Mouse (Mus musculus) heart, embryonic 14.5 days (tissue): ENCODE measurements around the gene Dpm2. TPM values are rescaled to one million over a fixed set of nuclear protein-coding genes. Genes with fewer than 3 reads are reported as not detected.

Source experiments
- ATAC-seq: fragments of 200-750 bp; cut with Nextera tagmentation; 2 replicates; pipeline ENCODE4 v1.8.0; 2017; ENCODE audit warnings: low read depth, moderate TSS enrichment; ENCODE audit not compliant: insufficient number of reproducible peaks, insufficient read depth, low FRiP score
- H3K27ac ChIP-seq, 2 experiments: fragments of 200-500 bp in 1 of 2; fragments of 300-500 bp in 1 of 2; sonication (generic) in 1 of 2; replicated peaks in 1 of 2; 2 replicates each; pipeline ENCODE4 v1.5.1; 2012 to 2014; ENCODE audit warnings: low read depth in 2 of 2, low read length in 2 of 2, control low read depth in 1 of 2, mild to moderate bottlenecking in 1 of 2, mixed read lengths in 1 of 2; ENCODE audit not compliant: control insufficient read depth in 1 of 2, insufficient read depth in 1 of 2
- H3K27me3 ChIP-seq: fragments of 300-500 bp; sonication (generic); 2 replicates; pipeline ENCODE4 v1.6.1; 2014; ENCODE audit warnings: mild to moderate bottlenecking, low read length, control low read depth; ENCODE audit not compliant: control insufficient read depth, insufficient read depth
- H3K36me3 ChIP-seq: fragments of 300-500 bp; sonication (generic); 2 replicates; pipeline ENCODE4 v1.6.1; 2014; ENCODE audit warnings: mild to moderate bottlenecking, control low read depth, low read length, mixed read lengths; ENCODE audit not compliant: control insufficient read depth, insufficient read depth
- H3K4me1 ChIP-seq, 2 experiments: fragments of 200-500 bp in 1 of 2; fragments of 300-500 bp in 1 of 2; sonication (generic) in 1 of 2; 2 replicates each; pipeline ENCODE4 v1.6.1; 2012 to 2014; ENCODE audit warnings: low read length in 2 of 2, control low read depth in 1 of 2, mixed read lengths in 1 of 2; ENCODE audit not compliant: control insufficient read depth in 2 of 2, insufficient read depth in 2 of 2
- H3K4me2 ChIP-seq: fragments of 300-500 bp; sonication (generic); 2 replicates; pipeline ENCODE4 v1.6.1; 2014; ENCODE audit warnings: mild to moderate bottlenecking, low read length
- H3K4me3 ChIP-seq, 2 experiments: fragments of 200-500 bp in 1 of 2; fragments of 300-500 bp in 1 of 2; sonication (generic) in 1 of 2; 2 replicates each; pipeline ENCODE4 v1.5.1; 2012 to 2014; ENCODE audit warnings: low read length in 2 of 2, mild to moderate bottlenecking in 2 of 2, control low read depth in 1 of 2, low read depth in 1 of 2, moderate library complexity in 1 of 2; ENCODE audit not compliant: control insufficient read depth in 1 of 2, insufficient read depth in 1 of 2
- H3K9ac ChIP-seq: fragments of 300-500 bp; sonication (generic); 2 replicates; pipeline ENCODE4 v1.6.1; 2014; ENCODE audit warnings: mild to moderate bottlenecking, low read length
- H3K9me3 ChIP-seq: fragments of 300-500 bp; sonication (generic); 2 replicates; pipeline ENCODE4 v1.6.1; 2016; ENCODE audit warnings: low read length, control low read depth; ENCODE audit not compliant: control insufficient read depth
- WGBS: fragments of 180-500 bp; shearing (Covaris S2); extraction: QIAGEN DNeasy Blood & Tissue Kit; methylation state at CpG from one replicate; pipeline ENCODE4 v1.1.7; 2014; 5-methylcytosine and 5-hydroxymethylcytosine counted together
- polyA plus RNA-seq: library from polyadenylated mRNA; unstranded; fragments of >200 nt; fragmentation: Nextera tagmentation; extraction: Ambion mirVana; gene quantifications from 2 replicates; pipeline ENCODE4 v1.2.1, GENCODE M21; 2014

Dpm2 gene
- polyA plus RNA-seq, 1 experiment from 2014 or later, result 85.0 TPM

GRCm38 (mm10) chr2:32585149-32585714, 14.6 kb downstream of the Dpm2 start:
- peaks cover 9% of the 10 kb centered on the region; the same call in 1 of the 2 replicates for H3K27me3 ChIP-seq
- H3K4me2 ChIP-seq, result no peak overlapping the region
- H3K27ac ChIP-seq, result no peak overlapping the region
- H3K4me1 ChIP-seq, result peaks cover 28 to 31% of the 10 kb centered on the region in 2 experiments
- no peak for ATAC-seq
- H3K9me3 ChIP-seq, result no peaks in the 10 kb centered on the region
- no peak overlapping the region for H3K9ac ChIP-seq
- no peak overlapping the region for H3K4me3 ChIP-seq
- WGBS, result 76% methylated on average over 7 of the region's 7 CpGs
- H3K36me3 ChIP-seq, result peaks cover 7% of the 10 kb centered on the region; the same call in 1 of the 2 replicates

GRCm38 (mm10) chr2:32586871-32587351, 16.3 kb downstream of the Dpm2 start, which contains the start of gene St6galnac4:
Gene St6galnac4 (plus strand): TSS chr2:32587095.
- Histone ChIP-seq H3K4me2 (peak within 1 kb of the TSS; percentile 89), H3K4me1 (peaks cover 28 to 29% of the 10 kb centered on the region in 2 experiments), H3K27me3 (0 out of 2 replicates have a peak, but pooled peaks cover 3% of the 10 kb centered on the region), H3K27ac (peak within 1 kb of the TSS; percentile 88 to 89), H3K36me3 (peaks cover 17% of the 10 kb centered on the region), H3K9me3 (no peaks in the 10 kb centered on the region), H3K9ac (peak within 1 kb of the TSS; percentile 82), H3K4me3 (peak within 1 kb of the TSS; percentile 66 to 78)
- peak; percentile 84 for ATAC-seq
- under 1% methylated on average over 38 of the region's 38 CpGs for WGBS

- ATAC-seq, result no peak
- H3K4me3 ChIP-seq, result peak overlapping the region; percentile 66 to 78
- peak overlapping the region; percentile 82 for H3K9ac ChIP-seq
- no peaks in the 10 kb centered on the region for H3K27me3 ChIP-seq
- 10% methylated on average over 9 of the region's 9 CpGs for WGBS
- peak overlapping the region; percentile 88 to 89 for H3K27ac ChIP-seq
- peak overlapping the region; percentile 89 for H3K4me2 ChIP-seq
- no peaks in the 10 kb centered on the region for H3K9me3 ChIP-seq
- H3K4me1 ChIP-seq, result peaks cover 27 to 28% of the 10 kb centered on the region in 2 experiments
- peaks cover 26% of the 10 kb centered on the region for H3K36me3 ChIP-seq
Measured at GRCm38 (mm10) chr2:32587731-32588321, 17.2 kb downstream of the Dpm2 start.

GRCm38 (mm10) chr2:32589213-32589795, 18.6 kb downstream of the Dpm2 start:
- ATAC-seq, result peak; percentile 15
- peak overlapping the region; percentile 48 for H3K9ac ChIP-seq
- peaks cover 41% of the 10 kb centered on the region for H3K36me3 ChIP-seq
- 23% methylated on average over 11 of the region's 11 CpGs for WGBS
- H3K9me3 ChIP-seq, result no peaks in the 10 kb centered on the region
- H3K4me1 ChIP-seq, result peaks cover 23 to 28% of the 10 kb centered on the region in 2 experiments
- no peaks in the 10 kb centered on the region for H3K27me3 ChIP-seq
- H3K4me2 ChIP-seq, result peak overlapping the region; percentile 89
- H3K27ac ChIP-seq, result peak overlapping the region; percentile 70 to 75
- 0 out of 4 replicates have a peak overlapping the region, but pooled peaks have one; percentile 2 for H3K4me3 ChIP-seq

GRCm38 (mm10) chr2:32590224-32590623, 19.6 kb downstream of the Dpm2 start:
- ATAC-seq, result no peak
- peaks cover 23 to 28% of the 10 kb centered on the region in 2 experiments for H3K4me1 ChIP-seq
- no peaks in the 10 kb centered on the region for H3K27me3 ChIP-seq
- WGBS, result 84% methylated on average over 10 of the region's 10 CpGs
- H3K4me2 ChIP-seq, result no peak overlapping the region
- 0 out of 4 replicates have a peak overlapping the region, but pooled peaks of 1 of the 2 experiments have one; percentile 75 for H3K27ac ChIP-seq
- H3K9me3 ChIP-seq, result no peaks in the 10 kb centered on the region
- H3K9ac ChIP-seq, result no peak overlapping the region
- no peak overlapping the region for H3K4me3 ChIP-seq
- H3K36me3 ChIP-seq, result peaks cover 50% of the 10 kb centered on the region

- H3K9me3 ChIP-seq, result no peaks in the 10 kb centered on the region
- H3K27me3 ChIP-seq, result no peaks in the 10 kb centered on the region
- H3K36me3 ChIP-seq, result peaks cover 60% of the 10 kb centered on the region
- no peak for ATAC-seq
- no peak overlapping the region for H3K9ac ChIP-seq
- no peak overlapping the region for H3K27ac ChIP-seq
- no peak overlapping the region for H3K4me3 ChIP-seq
- H3K4me1 ChIP-seq, result peaks cover 23 to 28% of the 10 kb centered on the region in 2 experiments
- no peak overlapping the region for H3K4me2 ChIP-seq
- 71% methylated on average over 6 of the region's 6 CpGs for WGBS
Measured at GRCm38 (mm10) chr2:32591249-32591648, 20.6 kb downstream of the Dpm2 start.

- no peak overlapping the region for H3K4me3 ChIP-seq
Measured at GRCm38 (mm10) chr2:32596725-32597124, 26.1 kb downstream of the Dpm2 start.

More at GRCm38 (mm10) chr2:32596725-32597124, 26.1 kb downstream of the Dpm2 start:
- Histone ChIP-seq H3K4me2 (no peak overlapping the region), H3K9me3 (no peaks in the 10 kb centered on the region), H3K9ac (no peak overlapping the region), H3K27me3 (no peaks in the 10 kb centered on the region), H3K4me1 (peaks cover 0 to 6% of the 10 kb centered on the region in 2 experiments; a peak in 2 of 4 replicates), H3K36me3 (peaks cover 74% of the 10 kb centered on the region), H3K27ac (no peak overlapping the region)
- 88% methylated on average over 13 of the region's 13 CpGs for WGBS
- no peak for ATAC-seq
